In genomic region chr19:4927904-4928531, GRCm38 (mm10) we compare ENCODE assay signal across 8 mouse cellular contexts. TPM values are rescaled to one million over a fixed set of nuclear protein-coding genes. Genes with fewer than 3 reads are reported as not detected.
DNase-seq lines count a peak whose midpoint lies in the region; ATAC-seq and TF ChIP-seq lines count a peak whose summit lies in the region.

Dpp3 (minus strand) TSS chr19:4928287.

- H3K27me3 ChIP-seq in G1E (ENCODE audit: insufficient read depth, low read length): peaks cover 18% of the 10 kb centered on the region
- no peaks in the 10 kb centered on the region for H3K27me3 ChIP-seq in forebrain, embryonic 16.5 days (replicated peaks; ENCODE audit: control insufficient read depth, insufficient read depth, low read length)
- no peaks in the 10 kb centered on the region for H3K27me3 ChIP-seq in lung, embryonic 14.5 days (ENCODE audit: insufficient read depth, low read length)
- no peaks in the 10 kb centered on the region for H3K27me3 ChIP-seq in thymus, adult 2 months (ENCODE audit: control insufficient read depth, insufficient read depth, low read length)

- H3K27ac ChIP-seq in forebrain, embryonic 16.5 days (ENCODE audit: low read length): peak within 1 kb of the TSS; percentile 65
- H3K27ac ChIP-seq in layer of hippocampus, adult 2 months: peak within 1 kb of the TSS; percentile 90
- peak within 1 kb of the TSS; percentile 77 for H3K27ac ChIP-seq in lung, embryonic 14.5 days (ENCODE audit: low read depth)
- H3K27ac ChIP-seq in olfactory bulb, adult 2 months (ENCODE audit: insufficient read depth, low read depth, low read length): 0 out of 2 replicates have a peak within 1 kb of the TSS, but pooled peaks have one; percentile 36
- H3K27ac ChIP-seq in thymus, adult 2 months (ENCODE audit: control insufficient read depth, insufficient read depth, low read length): peak within 1 kb of the TSS; percentile 14; the same call in 1 of the 2 replicates

- no peak for TF ChIP-seq CTCF in G1E (IDR thresholded peaks at IDR 0.05; ENCODE audit: low read depth, low read length)
- TF ChIP-seq CTCF in layer of hippocampus, adult 2 months (conservative IDR thresholded peaks at IDR 0.05): no peak
- TF ChIP-seq CTCF in lung, embryonic 14.5 days (IDR thresholded peaks at IDR 0.05; ENCODE audit: low read depth): no peak
- no peak for TF ChIP-seq CTCF in olfactory bulb, adult 2 months (IDR thresholded peaks at IDR 0.05; ENCODE audit: insufficient read depth, low read depth, low read length)
- peak; percentile 59; the same call in 1 of the 2 replicates for TF ChIP-seq CTCF in thymus, adult 2 months (IDR thresholded peaks at IDR 0.05; ENCODE audit: borderline replicate concordance, control insufficient read depth, extremely low read depth, insufficient read depth, low read length, poor library complexity)

- peak; percentile 100 for DNase-seq in G1E (ENCODE audit: low spot score)
- peak; percentile 95 to 99 for DNase-seq in cerebellum, adult 18-20 months
- peak; percentile 98 for DNase-seq in heart, postnatal 36 days
- peak; percentile 98 for DNase-seq in layer of hippocampus, adult 2 months (ENCODE audit: low spot score in 2 of 2)
- peak; percentile 99 for DNase-seq in lung, embryonic 14.5 days
- DNase-seq in thymus, adult 2 months: peak; percentile 100

- WGBS in forebrain, embryonic 16.5 days: under 1% methylated on average over 32 of the region's 32 CpGs
- under 1% methylated on average over 32 of the region's 32 CpGs for WGBS in lung, embryonic 14.5 days
- WGBS in olfactory bulb, adult 2 months: 1% methylated on average over 32 of the region's 32 CpGs
- under 1% methylated on average over 32 of the region's 32 CpGs for WGBS in thymus, adult 2 months

- peak within 1 kb of the TSS; percentile 74 for H3K4me3 ChIP-seq in G1E (ENCODE audit: low read depth, low read length)
- H3K4me3 ChIP-seq in forebrain, embryonic 16.5 days (replicated peaks; ENCODE audit: low read length): peak within 1 kb of the TSS; percentile 61
- H3K4me3 ChIP-seq in layer of hippocampus, adult 2 months: peak within 1 kb of the TSS; percentile 74
- H3K4me3 ChIP-seq in lung, embryonic 14.5 days (ENCODE audit: low read depth, low read length): peak within 1 kb of the TSS; percentile 62
- H3K4me3 ChIP-seq in olfactory bulb, adult 2 months (ENCODE audit: insufficient read depth, low read depth, low read length): peak within 1 kb of the TSS; percentile 89
- peak within 1 kb of the TSS; percentile 80 for H3K4me3 ChIP-seq in thymus, adult 2 months (ENCODE audit: control insufficient read depth, insufficient read depth, low read length)

- H3K4me1 ChIP-seq in G1E (ENCODE audit: insufficient read depth, low read depth, low read length): peaks cover 35% of the 10 kb centered on the region
- peaks cover 20% of the 10 kb centered on the region for H3K4me1 ChIP-seq in forebrain, embryonic 16.5 days (replicated peaks; ENCODE audit: control insufficient read depth, insufficient read depth, low read length)
- peaks cover 9% of the 10 kb centered on the region for H3K4me1 ChIP-seq in lung, embryonic 14.5 days (ENCODE audit: insufficient read depth)
- peaks cover 12% of the 10 kb centered on the region for H3K4me1 ChIP-seq in olfactory bulb, adult 2 months (ENCODE audit: control insufficient read depth, insufficient read depth, low read length)
- peaks cover 12% of the 10 kb centered on the region for H3K4me1 ChIP-seq in thymus, adult 2 months (replicated peaks; ENCODE audit: control insufficient read depth, insufficient read depth, low read length)

- peaks cover 40% of the 10 kb centered on the region for H3K36me3 ChIP-seq in G1E (replicated peaks)
- H3K36me3 ChIP-seq in forebrain, embryonic 16.5 days (ENCODE audit: control insufficient read depth, insufficient read depth): peaks cover 2% of the 10 kb centered on the region
- H3K36me3 ChIP-seq in lung, embryonic 14.5 days (ENCODE audit: insufficient read depth): peaks cover 18% of the 10 kb centered on the region
- peaks cover 14% of the 10 kb centered on the region for H3K36me3 ChIP-seq in thymus, adult 2 months (ENCODE audit: control insufficient read depth, insufficient read depth, low read length)

- intact Hi-C loops in heart, postnatal 36 days (cut with DNase I): loop anchor here (1.0 to 5.0 kb wide), 3 partner anchors 34 to 91 kb away; partner anchors contain the start of genes Actn3, Ccdc87, Ccs and Mrpl11

- no peaks in the 10 kb centered on the region for H3K9me3 ChIP-seq in G1E (replicated peaks)
- H3K9me3 ChIP-seq in forebrain, embryonic 16.5 days (ENCODE audit: control insufficient read depth, low read length): no peaks in the 10 kb centered on the region
- H3K9me3 ChIP-seq in lung, embryonic 14.5 days (ENCODE audit: low read depth, low read length): no peaks in the 10 kb centered on the region

- ATAC-seq in G1E (ENCODE audit: extremely low read depth, insufficient number of reproducible peaks, low FRiP score, poor library complexity, severe bottlenecking): peak; percentile 99
- peak; percentile 98 for ATAC-seq in forebrain, embryonic 16.5 days
- ATAC-seq in lung, embryonic 14.5 days (ENCODE audit: insufficient read depth): peak; percentile 99

- peak within 1 kb of the TSS; percentile 72 for H3K9ac ChIP-seq in forebrain, embryonic 16.5 days (replicated peaks; ENCODE audit: low read depth, low read length)
- H3K9ac ChIP-seq in lung, embryonic 14.5 days: peak within 1 kb of the TSS; percentile 64

- peak within 1 kb of the TSS; percentile 80 for H3K4me2 ChIP-seq in forebrain, embryonic 16.5 days (ENCODE audit: low read length)
- H3K4me2 ChIP-seq in lung, embryonic 14.5 days: peak within 1 kb of the TSS; percentile 83

- TF ChIP-seq POLR2A in olfactory bulb, adult 2 months (IDR thresholded peaks at IDR 0.05; ENCODE audit: insufficient read depth, low read depth, low read length): peak; percentile 79
- peak; percentile 85 for TF ChIP-seq POLR2A in thymus, adult 2 months (IDR thresholded peaks at IDR 0.05; ENCODE audit: control insufficient read depth, extremely low read depth, insufficient read depth, low read length, poor library complexity)

RNA-seq across cellular contexts. Expression of gene Dpp3, which starts in this region (rescaled TPM):
- total RNA-seq in G1E (2014; fragmentation: Nextera tagmentation) (41.5 and 45.4 TPM in 2 replicates), G1E (2017) (47.3 and 54.2 TPM in 2 replicates)
- polyA plus RNA-seq in G1E (2012): 82.6 and 88.2 TPM in 2 replicates
- 95.9 and 106 TPM in 2 replicates for polyA plus RNA-seq in forebrain, embryonic 16.5 days (2015; fragmentation: Nextera tagmentation; extraction: Ambion mirVana)
- 10 to 100 TPM; 17.4 to 21.3 TPM for total RNA-seq in heart, postnatal 36 days (2021)
- total RNA-seq in layer of hippocampus, adult 2 months (2021): 10 to 100 TPM; 36.6 to 44.2 TPM
- 84.0 and 88.6 TPM in 2 replicates for polyA plus RNA-seq in lung, embryonic 14.5 days (2014; fragmentation: Nextera tagmentation; extraction: Ambion mirVana)
- polyA plus RNA-seq in olfactory bulb, adult 2 months (2012; ENCODE audit: insufficient read depth, insufficient read length, low replicate concordance, missing spikeins): not detected in 2 replicates
- polyA plus RNA-seq in thymus, adult 2 months (2012; rRNA removed): 153 and 175 TPM in 2 replicates

Comparison
In these comparisons a context has a peak if more than half of its experiments do, and no peak if none do; other contexts are left out.
1. Peak in every context shown above with its lines: DNase-seq, ATAC-seq, H3K4me3 ChIP-seq and H3K27ac ChIP-seq.
2. RNA of gene Dpp3 (polyA plus RNA-seq): 153 to 175 TPM in thymus, adult 2 months, 95.9 to 106 TPM in forebrain, embryonic 16.5 days, 84.0 to 88.6 TPM in lung, embryonic 14.5 days and 82.6 to 88.2 TPM in G1E; not detected in olfactory bulb, adult 2 months; every median in the first group is over 10 times any median in the second.
3. H3K27ac ChIP-seq: peak in every context shown above with its lines; median percentile 90 in layer of hippocampus, adult 2 months; 77 in lung, embryonic 14.5 days; 65 in forebrain, embryonic 16.5 days; 36 in olfactory bulb, adult 2 months; 14 in thymus, adult 2 months.